Mouse (Mus musculus) small intestine, adult 10 weeks (tissue): ENCODE data around the gene Lbh. TPM values are rescaled to one million over a fixed set of nuclear protein-coding genes. Genes with fewer than 3 reads are reported as not detected.

Source experiments
- polyA plus RNA-seq: library from polyadenylated mRNA; stranded (reverse); fragments of 350-450 nt; fragmentation: Illumina TruSeq; extraction: RNeasy Lipid Tissue Mini Kit (QIAGEN cat#74804); gene quantifications from one replicate; pipeline ENCODE4 v1.2.3, GENCODE M21; 2014; ENCODE audit warnings: low replicate concordance

Lbh gene
- 13.8 TPM for polyA plus RNA-seq

DNA sequence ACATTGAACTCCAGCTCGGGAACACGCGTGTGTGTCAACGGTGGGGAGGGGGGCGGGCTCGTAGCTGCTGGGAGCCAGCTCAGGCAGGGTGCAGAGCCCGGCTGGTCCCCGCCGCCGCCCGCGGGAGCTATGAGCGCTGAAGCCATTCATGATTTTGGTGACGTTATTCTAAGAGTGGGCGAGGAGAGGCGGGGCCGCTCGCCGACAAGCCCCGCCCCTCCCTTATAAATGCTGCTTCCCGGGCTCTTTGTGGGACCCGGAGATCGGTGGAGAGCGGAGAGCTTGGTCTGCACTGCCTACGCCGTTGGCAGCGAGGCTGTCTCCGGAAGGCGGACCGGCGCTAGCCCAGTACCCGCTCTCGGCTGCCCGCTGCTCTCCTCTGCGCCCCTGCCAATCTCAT, at the start of gene Lbh:
Gene Lbh (plus strand): TSS at position 253 of the 400 bp plus-strand sequence.

Other genes with a start within 250 kb of the Lbh start
- 97.2 TPM for gene Ypel5, start 81.9 kb upstream of the Lbh start, polyA plus RNA-seq
- gene Lclat1, start 189.7 kb downstream of the Lbh start, polyA plus RNA-seq = 97.3 TPM